Mouse (Mus musculus): ENCODE data around the gene En1. TPM values are rescaled to one million over a fixed set of nuclear protein-coding genes. Genes with fewer than 3 reads are reported as not detected.

En1 gene
- 9.3 and 12.5 TPM in 2 replicates for polyA plus RNA-seq (2015; fragmentation: Nextera tagmentation; extraction: Ambion mirVana)

DNA sequence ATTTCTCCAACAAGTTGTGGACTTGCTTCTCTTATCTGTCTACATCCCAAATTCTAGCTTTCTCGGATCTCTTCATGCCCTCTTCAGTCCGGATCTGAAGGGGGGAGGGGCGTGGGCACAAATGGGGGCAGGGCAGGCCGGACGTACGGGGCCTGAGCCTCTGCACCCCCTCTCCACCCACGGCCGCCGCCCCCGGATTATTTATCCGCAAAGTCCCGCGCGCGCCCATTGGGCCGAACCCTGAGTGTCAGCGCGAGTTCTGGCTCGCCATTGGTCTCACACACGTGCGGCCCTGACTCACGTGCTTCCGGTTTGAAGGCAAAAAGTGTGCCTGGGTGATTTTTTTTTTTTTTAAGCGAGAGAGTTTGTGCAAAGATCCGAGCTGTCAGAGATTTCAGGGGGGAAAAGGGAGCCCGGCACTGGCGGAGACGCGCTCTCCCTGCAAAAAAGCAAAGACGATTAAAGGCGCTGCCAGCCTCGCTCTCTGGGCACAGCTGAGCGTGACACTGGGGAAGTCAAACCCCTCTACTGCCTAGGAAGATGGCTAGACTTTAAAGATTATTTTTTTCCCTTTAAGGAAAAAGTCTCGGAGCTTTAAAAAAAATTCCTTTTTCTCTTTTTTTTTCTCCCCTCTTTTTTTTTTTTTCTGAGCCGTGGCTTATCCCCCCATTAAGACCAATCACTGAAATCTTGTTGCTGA lies at the start of gene En1:
Gene En1 (plus strand): TSS at position 388 of the 700 bp plus-strand sequence.
- Histone ChIP-seq H3K4me3 (peak within 1 kb of the TSS; percentile 49), H3K4me2 (peak within 1 kb of the TSS; percentile 67), H3K4me1 (peaks cover 31% of the 10 kb centered on the region), H3K36me3 (replicated peaks) (no peaks in the 10 kb centered on the region), H3K27ac (peak within 1 kb of the TSS; percentile 86), H3K27me3 (replicated peaks) (peaks cover 52% of the 10 kb centered on the region), H3K9ac (peak within 1 kb of the TSS; percentile 65), H3K9me3 (no peaks in the 10 kb centered on the region)
- peak; percentile 82 for ATAC-seq (replicated peaks)
- under 1% methylated on average over 35 of the region's 35 CpGs for WGBS

DNA sequence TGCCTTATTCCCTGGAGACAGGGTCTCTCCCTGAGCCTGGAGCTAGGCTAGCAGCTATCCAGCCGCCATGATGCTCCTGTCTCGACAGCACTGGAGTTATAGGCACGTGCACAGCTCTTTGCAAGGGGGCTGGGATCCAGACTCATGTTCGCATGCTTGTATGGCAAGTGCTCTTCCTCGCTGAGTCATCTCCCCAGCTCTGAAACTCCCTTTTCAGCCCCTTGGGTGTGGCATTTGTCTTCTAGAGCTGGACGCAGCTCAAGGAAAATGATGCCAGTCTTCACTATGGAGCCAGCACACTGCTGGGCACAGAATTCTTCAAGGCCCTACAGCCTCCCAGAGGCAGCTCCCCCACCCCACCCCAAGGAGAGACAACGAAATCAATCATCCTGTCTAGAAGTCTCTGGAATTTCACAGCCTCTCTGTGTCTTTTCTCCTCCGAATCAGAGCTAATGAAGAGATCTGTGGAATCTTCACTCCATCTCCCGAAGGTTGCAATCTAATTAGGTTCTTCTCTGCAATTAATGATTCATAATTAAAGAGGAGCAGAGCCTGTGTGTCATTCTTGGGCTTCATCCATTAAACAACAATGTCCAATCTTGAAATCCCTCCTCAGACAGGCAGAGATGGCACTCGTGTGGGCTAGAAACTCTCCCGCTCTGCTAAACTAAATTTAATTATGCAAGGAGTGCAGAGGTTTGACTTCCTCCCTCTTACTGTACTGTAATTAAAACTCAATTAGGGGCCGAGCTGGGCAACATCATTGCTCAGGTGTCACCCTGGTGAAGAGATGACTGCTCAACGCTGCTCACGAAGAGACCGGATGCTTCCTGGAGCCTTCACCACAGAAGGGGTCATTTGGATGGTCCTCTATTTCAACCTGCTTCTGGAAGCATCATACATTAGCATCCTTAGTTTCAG lies 45.0 kb upstream of the En1 start:
- no peak for ATAC-seq (replicated peaks)
- Histone ChIP-seq H3K9me3 (no peaks in the 10 kb centered on the region), H3K9ac (no peak overlapping the region), H3K4me1 (no peaks in the 10 kb centered on the region), H3K36me3 (replicated peaks) (no peaks in the 10 kb centered on the region), H3K4me3 (no peak overlapping the region), H3K4me2 (no peak overlapping the region), H3K27ac (no peak overlapping the region), H3K27me3 (replicated peaks) (no peaks in the 10 kb centered on the region)
- 79% methylated on average over 15 of the region's 15 CpGs for WGBS

DNA sequence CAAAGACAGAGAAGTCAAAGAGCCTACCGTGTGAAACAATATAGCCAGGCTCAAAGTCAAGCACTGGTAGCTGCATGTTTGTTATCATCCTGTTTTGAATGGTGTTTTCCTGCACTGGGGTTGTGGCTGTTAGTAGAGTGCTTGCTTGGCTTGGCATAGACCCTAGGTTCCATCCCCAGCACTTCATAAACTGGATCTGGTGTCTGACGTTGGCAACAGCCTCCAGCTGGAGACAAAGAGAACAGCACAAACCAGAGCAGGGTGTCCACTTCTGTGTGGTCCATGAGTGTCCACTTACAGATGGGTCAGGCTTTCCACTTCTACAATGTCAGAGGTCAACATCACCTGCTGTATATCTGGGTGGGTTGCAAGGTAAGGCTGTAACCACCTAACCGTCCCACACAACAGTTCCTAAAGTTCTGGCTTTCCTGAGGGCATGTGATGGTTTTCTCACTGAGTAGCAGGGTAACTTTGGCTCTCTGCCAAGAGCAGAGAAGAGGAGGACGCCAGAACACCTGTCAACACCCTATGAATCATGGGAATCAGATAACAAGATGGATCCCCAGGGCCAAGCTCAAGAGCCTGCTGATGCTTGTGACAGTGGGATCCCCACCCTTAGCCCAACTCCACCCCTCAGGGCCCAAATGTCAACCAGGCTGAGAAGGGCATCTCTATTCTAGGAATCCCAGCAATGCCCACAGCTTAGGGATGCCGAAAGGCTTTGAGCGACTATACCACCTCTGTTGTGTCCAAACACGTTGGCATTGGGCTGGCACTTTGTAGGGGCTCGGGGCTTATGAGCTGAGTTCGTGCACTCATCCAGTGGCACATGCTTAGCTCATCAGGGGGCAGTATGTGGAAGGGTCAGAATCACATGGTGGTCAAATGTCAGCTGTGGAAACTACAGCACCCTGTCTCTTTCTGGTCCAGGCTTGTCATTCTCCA lies 43.6 kb upstream of the En1 start:
- no peaks in the 10 kb centered on the region for H3K36me3 ChIP-seq (replicated peaks)
- no peaks in the 10 kb centered on the region for H3K27me3 ChIP-seq (replicated peaks)
- no peak for ATAC-seq (replicated peaks)
- H3K4me3 ChIP-seq: no peak overlapping the region
- H3K27ac ChIP-seq: no peak overlapping the region
- no peak overlapping the region for H3K9ac ChIP-seq
- H3K9me3 ChIP-seq: no peaks in the 10 kb centered on the region
- H3K4me2 ChIP-seq: no peak overlapping the region
- no peaks in the 10 kb centered on the region for H3K4me1 ChIP-seq
- 75% methylated on average over 9 of the region's 9 CpGs for WGBS

DNA sequence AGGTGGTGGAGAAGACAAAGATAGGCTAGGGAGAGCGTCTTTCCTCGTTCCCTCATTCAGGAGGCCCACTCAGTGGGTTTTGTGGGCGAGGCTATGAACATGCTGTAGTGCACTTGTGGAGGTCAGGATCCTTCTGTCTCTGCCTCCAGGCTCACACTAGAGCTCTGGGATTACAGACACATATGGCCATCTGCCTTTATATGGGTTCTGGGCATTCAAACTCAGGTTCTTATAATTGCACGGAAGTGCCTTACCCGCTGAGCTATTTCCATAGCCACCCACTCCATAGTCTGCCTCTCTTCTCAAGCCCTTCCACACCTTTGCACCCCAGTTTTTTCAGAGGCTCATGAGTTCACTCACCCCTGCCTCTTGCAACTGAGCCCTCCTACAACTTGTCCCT lies 42.3 kb upstream of the En1 start:
- H3K4me2 ChIP-seq: no peak overlapping the region
- H3K9ac ChIP-seq: no peak overlapping the region
- no peak overlapping the region for H3K4me3 ChIP-seq
- no peaks in the 10 kb centered on the region for H3K9me3 ChIP-seq
- no peaks in the 10 kb centered on the region for H3K27me3 ChIP-seq (replicated peaks)
- no peak overlapping the region for H3K27ac ChIP-seq
- no peak for ATAC-seq (replicated peaks)
- H3K4me1 ChIP-seq: no peaks in the 10 kb centered on the region
- no peaks in the 10 kb centered on the region for H3K36me3 ChIP-seq (replicated peaks)
- 88% methylated on average over 5 of the region's 5 CpGs for WGBS

DNA sequence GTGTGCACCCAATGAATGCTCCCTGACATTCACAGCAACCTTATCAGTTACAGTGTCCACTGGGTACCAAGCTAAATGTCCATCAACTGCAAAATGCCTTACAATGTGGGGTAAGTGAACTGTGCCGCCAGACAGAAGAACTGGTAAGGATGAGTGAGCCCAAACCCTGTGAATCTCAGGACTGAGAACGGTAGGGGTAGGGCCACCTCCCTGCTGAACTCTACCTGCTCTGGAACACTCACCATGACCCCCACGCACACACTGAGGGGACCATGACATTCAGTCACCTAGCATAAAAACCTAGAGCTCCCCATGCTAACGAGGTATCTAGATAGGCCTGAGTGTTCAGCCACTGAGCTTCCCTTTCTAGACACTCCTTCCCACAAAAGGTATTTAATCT lies 20.9 kb upstream of the En1 start:
- 64% methylated on average over 4 of the region's 4 CpGs for WGBS
- Histone ChIP-seq H3K27me3 (replicated peaks) (0 out of 2 replicates have a peak, but pooled peaks cover 3% of the 10 kb centered on the region), H3K36me3 (replicated peaks) (no peaks in the 10 kb centered on the region), H3K27ac (no peak overlapping the region), H3K9me3 (no peaks in the 10 kb centered on the region), H3K4me2 (no peak overlapping the region), H3K4me1 (no peaks in the 10 kb centered on the region), H3K9ac (no peak overlapping the region), H3K4me3 (no peak overlapping the region)
- ATAC-seq (replicated peaks): no peak

DNA sequence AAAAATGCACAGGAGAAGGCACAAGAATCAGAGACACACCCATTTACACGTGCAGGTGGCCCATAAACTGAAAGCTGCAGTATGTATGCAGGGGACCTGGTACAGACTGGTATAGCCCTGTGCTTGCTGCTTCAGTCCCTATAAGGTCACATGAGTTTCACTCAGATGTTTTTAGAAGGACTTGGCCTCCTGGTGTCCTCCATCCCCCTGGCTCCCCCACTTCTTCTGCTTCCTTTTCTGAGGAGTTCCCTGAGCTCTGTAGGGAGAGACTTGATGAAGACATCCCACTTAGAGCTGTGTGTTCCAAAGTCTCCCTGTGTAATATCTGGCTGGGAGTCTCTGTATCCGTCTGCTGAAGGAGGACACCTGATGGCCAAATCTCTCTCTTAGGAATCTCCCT lies 16.7 kb upstream of the En1 start:
- H3K9me3 ChIP-seq: no peaks in the 10 kb centered on the region
- H3K27ac ChIP-seq: no peak overlapping the region
- no peak for ATAC-seq (replicated peaks)
- WGBS: 28% methylated on average over 2 of the region's 2 CpGs
- H3K4me2 ChIP-seq: no peak overlapping the region
- H3K36me3 ChIP-seq (replicated peaks): no peaks in the 10 kb centered on the region
- no peaks in the 10 kb centered on the region for H3K4me1 ChIP-seq
- peaks cover 11% of the 10 kb centered on the region; the same call in 1 of the 2 replicates for H3K27me3 ChIP-seq (replicated peaks)
- no peak overlapping the region for H3K4me3 ChIP-seq
- H3K9ac ChIP-seq: no peak overlapping the region

DNA sequence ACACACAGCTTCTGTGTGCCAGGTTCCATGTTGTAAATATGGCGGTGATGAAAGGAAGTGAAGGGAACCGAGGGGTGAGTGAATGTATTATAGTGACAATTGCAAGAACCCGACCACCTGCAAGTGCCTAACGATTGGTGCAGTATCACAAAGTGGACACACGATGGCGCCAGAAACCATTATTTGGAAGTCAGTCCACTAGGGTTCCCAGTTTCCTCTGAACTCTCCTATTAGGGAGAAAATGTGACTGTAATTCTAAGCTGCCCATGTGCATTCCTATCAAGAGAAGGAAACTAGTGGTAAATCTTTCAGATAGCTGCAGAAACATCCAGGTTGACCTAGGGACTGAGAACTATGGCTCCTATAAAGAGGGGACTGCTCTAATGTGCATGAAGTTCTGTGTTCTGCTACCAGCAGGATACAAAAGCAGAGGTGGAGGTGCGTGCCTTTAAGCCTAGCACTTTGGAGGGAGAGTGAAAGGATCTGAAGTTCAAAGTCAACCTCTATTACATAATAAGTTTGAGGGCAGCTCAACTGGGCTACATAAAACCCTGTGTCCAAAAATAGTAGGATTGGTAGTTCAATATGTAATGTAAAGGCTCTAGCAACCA lies 15.6 kb upstream of the En1 start:
- Histone ChIP-seq H3K4me3 (no peak overlapping the region), H3K27me3 (replicated peaks) (peaks cover 20% of the 10 kb centered on the region; the same call in 1 of the 2 replicates), H3K27ac (no peak overlapping the region), H3K36me3 (replicated peaks) (no peaks in the 10 kb centered on the region), H3K9ac (no peak overlapping the region), H3K4me2 (no peak overlapping the region), H3K4me1 (no peaks in the 10 kb centered on the region), H3K9me3 (no peaks in the 10 kb centered on the region)
- 12% methylated on average over 7 of the region's 7 CpGs for WGBS
- ATAC-seq (replicated peaks): peak; percentile 81

DNA sequence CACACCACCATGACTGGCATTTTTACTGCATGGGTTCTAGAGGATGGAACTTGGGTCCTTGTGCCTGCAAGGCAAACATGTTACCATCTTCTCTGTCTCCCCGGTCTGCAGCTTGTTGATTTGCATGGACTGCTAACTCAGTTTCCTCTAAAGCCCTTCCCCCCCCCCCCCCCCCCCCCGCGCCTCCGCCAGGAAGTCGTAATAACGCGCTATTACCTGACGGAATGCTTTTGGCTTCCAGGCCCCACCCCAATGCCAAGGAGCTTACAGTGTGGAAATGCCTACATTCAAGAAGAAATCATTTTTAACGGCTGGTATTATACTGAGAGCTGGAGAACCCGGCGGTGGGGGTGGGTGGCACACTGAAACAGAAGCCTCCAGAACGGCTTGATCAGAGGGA lies 14.8 kb upstream of the En1 start:
- ATAC-seq (replicated peaks): no peak
- no peak overlapping the region for H3K4me2 ChIP-seq
- peaks cover 27% of the 10 kb centered on the region for H3K27me3 ChIP-seq (replicated peaks)
- H3K27ac ChIP-seq: no peak overlapping the region
- H3K9ac ChIP-seq: no peak overlapping the region
- no peaks in the 10 kb centered on the region for H3K9me3 ChIP-seq
- WGBS: 71% methylated on average over 10 of the region's 12 CpGs
- no peaks in the 10 kb centered on the region for H3K4me1 ChIP-seq
- H3K36me3 ChIP-seq (replicated peaks): no peaks in the 10 kb centered on the region
- H3K4me3 ChIP-seq: no peak overlapping the region

DNA sequence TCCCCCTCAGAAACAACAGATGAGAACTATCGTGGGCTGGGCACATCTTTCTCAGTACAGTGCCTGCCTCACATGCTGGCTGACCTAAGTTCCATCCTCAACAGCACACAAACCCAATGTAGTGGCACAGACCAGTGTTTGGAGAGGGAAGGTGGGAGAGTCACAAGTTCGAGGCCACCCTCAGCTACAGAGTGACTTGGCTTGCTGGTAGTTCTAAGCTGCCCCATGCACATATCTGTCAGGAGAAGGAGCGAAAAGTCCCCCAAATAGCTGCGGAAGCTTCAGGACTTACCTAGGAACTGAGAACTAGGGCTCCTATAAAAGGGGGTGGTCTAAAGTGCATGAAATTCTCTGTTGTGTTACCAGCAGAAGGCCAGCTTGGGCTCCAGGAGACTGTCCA lies 14.3 kb upstream of the En1 start:
- ATAC-seq (replicated peaks): no peak
- H3K9ac ChIP-seq: no peak overlapping the region
- 81% methylated on average over 4 of the region's 4 CpGs for WGBS
- H3K4me1 ChIP-seq: no peaks in the 10 kb centered on the region
- no peaks in the 10 kb centered on the region for H3K9me3 ChIP-seq
- H3K27ac ChIP-seq: no peak overlapping the region
- H3K4me2 ChIP-seq: no peak overlapping the region
- no peaks in the 10 kb centered on the region for H3K36me3 ChIP-seq (replicated peaks)
- peaks cover 32% of the 10 kb centered on the region for H3K27me3 ChIP-seq (replicated peaks)
- H3K4me3 ChIP-seq: no peak overlapping the region

DNA sequence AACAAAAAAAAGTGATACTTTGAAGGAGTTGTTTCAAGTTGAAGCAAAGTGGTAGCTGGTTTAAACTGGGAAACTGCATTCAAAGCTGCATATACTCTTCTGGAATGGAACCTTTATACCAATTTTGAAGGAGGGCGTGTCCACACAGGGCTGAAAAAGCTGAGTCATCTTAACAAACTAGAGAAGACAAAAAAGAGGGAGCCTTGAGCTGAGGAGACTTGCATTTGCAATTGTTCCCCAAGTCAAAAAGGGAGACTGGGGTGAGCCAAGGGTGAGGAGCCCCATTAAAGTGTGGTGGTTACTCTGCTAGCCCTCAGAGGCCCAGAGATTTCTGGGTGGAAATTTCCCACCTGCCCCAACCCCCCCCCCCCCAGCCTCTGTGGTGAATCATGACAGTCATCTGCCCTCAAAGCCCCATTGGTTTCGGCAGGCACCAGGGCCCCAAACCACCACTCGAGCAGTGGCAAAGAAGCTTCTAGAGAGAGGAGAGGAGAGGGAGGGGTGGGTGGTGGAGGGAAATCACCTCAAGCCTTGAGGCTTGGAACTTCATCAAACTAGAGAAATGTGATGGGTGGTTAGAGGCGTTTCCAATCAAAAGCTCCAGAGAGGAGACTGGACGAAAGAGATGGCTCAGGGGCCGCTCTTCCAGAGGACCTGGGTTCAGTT lies 13.7 kb upstream of the En1 start:
- H3K9ac ChIP-seq: no peak overlapping the region
- no peak overlapping the region for H3K4me3 ChIP-seq
- 83% methylated on average over 6 of the region's 6 CpGs for WGBS
- H3K4me2 ChIP-seq: no peak overlapping the region
- peaks cover 37% of the 10 kb centered on the region for H3K27me3 ChIP-seq (replicated peaks)
- no peaks in the 10 kb centered on the region for H3K4me1 ChIP-seq
- H3K36me3 ChIP-seq (replicated peaks): no peaks in the 10 kb centered on the region
- no peaks in the 10 kb centered on the region for H3K9me3 ChIP-seq
- H3K27ac ChIP-seq: no peak overlapping the region
- no peak for ATAC-seq (replicated peaks)

DNA sequence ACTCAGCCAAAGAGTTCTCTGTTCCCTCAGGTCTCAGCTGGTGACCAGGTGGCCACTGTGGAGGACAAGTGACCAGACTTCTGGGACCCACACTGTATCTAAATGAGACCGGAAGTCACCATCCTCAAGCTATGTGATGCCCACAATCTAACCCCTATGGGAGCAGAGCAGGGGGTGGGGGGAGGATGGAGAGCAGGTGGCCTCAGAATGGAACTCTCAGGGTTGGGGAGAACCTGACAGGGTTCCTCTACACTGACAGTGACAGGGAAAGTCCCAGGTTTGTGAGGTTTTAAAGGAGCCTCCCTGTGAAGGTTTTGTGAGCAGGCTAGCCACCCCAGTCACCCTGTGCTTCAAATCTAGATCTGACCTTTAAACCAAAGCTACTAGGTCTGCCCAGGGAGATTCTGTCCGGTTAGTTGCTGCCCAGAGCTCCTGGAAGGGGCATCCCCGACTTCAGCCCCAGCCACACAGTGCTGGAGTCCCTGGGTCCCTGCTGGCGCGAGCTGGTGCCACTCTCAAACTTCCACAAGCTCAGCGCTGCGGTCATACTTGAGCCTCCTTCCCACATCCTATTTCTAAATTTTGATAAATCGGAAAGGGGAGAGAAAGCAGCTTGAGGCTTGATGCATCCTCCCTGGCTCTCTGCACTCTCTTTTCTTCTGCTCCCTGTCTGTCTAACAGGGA lies 8.8 kb upstream of the En1 start:
- no peaks in the 10 kb centered on the region for H3K9me3 ChIP-seq
- WGBS: 20% methylated on average over 8 of the region's 8 CpGs
- no peak for ATAC-seq (replicated peaks)

More for the DNA sequence above, 8.8 kb upstream of the En1 start:
- H3K4me3 ChIP-seq: no peak overlapping the region
- no peaks in the 10 kb centered on the region for H3K36me3 ChIP-seq (replicated peaks)
- H3K4me1 ChIP-seq: peaks cover 13% of the 10 kb centered on the region
- H3K27ac ChIP-seq: no peak overlapping the region
- peaks cover 80% of the 10 kb centered on the region for H3K27me3 ChIP-seq (replicated peaks)
- H3K4me2 ChIP-seq: no peak overlapping the region
- H3K9ac ChIP-seq: no peak overlapping the region
